Mouse (Mus musculus) regulatory T cell (primary cell): ENCODE measurements around the gene Prelp.

Source experiments
- in situ Hi-C: fragments of 300-600 bp; cut with MboI, MseI; formaldehyde crosslinking; loops from one replicate; pipeline ENCODE4 v1.15.1; 2025; ENCODE audit warnings: high pct_unique_total_duplicates

Prelp gene

GRCm38 (mm10) chr1:133934354-133934963, 13.2 kb upstream of the Prelp start:
- in situ Hi-C loops: no loop called here

- in situ Hi-C loops: no loop called here
Measured at GRCm38 (mm10) chr1:133933301-133934195, 12.3 kb upstream of the Prelp start.

GRCm38 (mm10) chr1:133929980-133930379, 8.8 kb upstream of the Prelp start:
- in situ Hi-C loops: no loop called here

- in situ Hi-C loops: no loop called here
Measured at GRCm38 (mm10) chr1:133925223-133925622, 4.0 kb upstream of the Prelp start.

- in situ Hi-C loops: no loop called here
Measured at GRCm38 (mm10) chr1:133924141-133924875, 3.1 kb upstream of the Prelp start.

- in situ Hi-C loops: no loop called here
Measured at GRCm38 (mm10) chr1:133923071-133923470, 1.9 kb upstream of the Prelp start.

- in situ Hi-C loops: no loop called here
Measured at GRCm38 (mm10) chr1:133920876-133921275, 338 bp downstream of the Prelp start.

GRCm38 (mm10) chr1:133920401-133920800, 813 bp downstream of the Prelp start:
- in situ Hi-C loops: no loop called here

- in situ Hi-C loops: no loop called here
Measured at GRCm38 (mm10) chr1:133918088-133918470, 3.1 kb downstream of the Prelp start.

- in situ Hi-C loops: no loop called here
Measured at GRCm38 (mm10) chr1:133917456-133918087, 3.6 kb downstream of the Prelp start.

- in situ Hi-C loops: no loop called here
Measured at GRCm38 (mm10) chr1:133915723-133916355, 5.4 kb downstream of the Prelp start.

GRCm38 (mm10) chr1:133915115-133915514, 6.1 kb downstream of the Prelp start:
- in situ Hi-C loops: no loop called here

GRCm38 (mm10) chr1:133913018-133913417, 8.2 kb downstream of the Prelp start:
- in situ Hi-C loops: loop anchor here (5.0 kb wide), 2 partner anchors 134 to 194 kb away; no protein-coding TSS in a partner anchor

- in situ Hi-C loops: loop anchor here (5.0 kb wide), 2 partner anchors 136 to 196 kb away; no protein-coding TSS in a partner anchor
Measured at GRCm38 (mm10) chr1:133911456-133911855, 9.8 kb downstream of the Prelp start.

- in situ Hi-C loops: loop anchor here (5.0 kb wide), 2 partner anchors 136 to 196 kb away; no protein-coding TSS in a partner anchor
Measured at GRCm38 (mm10) chr1:133911008-133911407, 10.2 kb downstream of the Prelp start.

GRCm38 (mm10) chr1:133910108-133910507, 11.1 kb downstream of the Prelp start:
- in situ Hi-C loops: loop anchor here (5.0 kb wide), 2 partner anchors 137 to 197 kb away; no protein-coding TSS in a partner anchor

- in situ Hi-C loops: no loop called here
Measured at GRCm38 (mm10) chr1:133908659-133909575, 12.3 kb downstream of the Prelp start.

GRCm38 (mm10) chr1:133907949-133908658, 13.1 kb downstream of the Prelp start, which contains the start of gene Optc:
Optc (minus strand) TSS chr1:133907999.
- in situ Hi-C loops: no loop called here

GRCm38 (mm10) chr1:133906420-133906819, 14.8 kb downstream of the Prelp start:
- in situ Hi-C loops: no loop called here
